Mouse (Mus musculus): ENCODE data around the gene Slc25a34. TPM values are rescaled to one million over a fixed set of nuclear protein-coding genes. Genes with fewer than 3 reads are reported as not detected.

The Slc25a34 gene
- total and polyA plus RNA-seq, 3 experiments: 0.16 TPM; not detected in 2

DNA sequence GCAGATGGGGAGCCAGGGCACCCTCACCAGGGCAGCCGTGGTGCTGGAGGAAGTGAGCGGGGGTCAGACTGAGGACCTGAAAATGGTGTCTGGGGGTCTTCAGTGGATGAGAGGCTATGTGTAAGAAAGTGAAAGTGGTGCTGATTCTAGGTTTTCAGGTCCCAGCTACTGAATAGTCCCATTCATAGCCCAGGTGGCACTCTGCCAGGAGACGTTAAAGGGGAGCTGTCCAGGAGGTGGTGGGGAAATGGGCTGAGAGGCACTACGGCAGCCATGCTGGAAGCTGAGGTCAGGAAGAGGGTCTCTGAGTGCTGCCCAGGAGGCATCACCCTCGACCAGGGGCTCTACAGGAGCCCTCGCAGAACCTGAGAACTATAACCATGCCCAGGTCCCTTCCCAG is 25.6 kb upstream of the Slc25a34 start:
- Histone ChIP-seq H3K9me3 (replicated peaks) (no peaks in the 10 kb centered on the region), H3K4me1 (ENCODE audit: insufficient read depth, low read depth, low read length) (no peaks in the 10 kb centered on the region), H3K27me3 (ENCODE audit: insufficient read depth, low read length) (no peaks in the 10 kb centered on the region), H3K4me3 (ENCODE audit: low read depth, low read length) (no peak overlapping the region), H3K36me3 (replicated peaks) (peaks cover 80% of the 10 kb centered on the region)
- ATAC-seq (ENCODE audit: extremely low read depth, insufficient number of reproducible peaks, low FRiP score, poor library complexity, severe bottlenecking) (no peak), DNase-seq (ENCODE audit: low spot score) (no peak)
- TF ChIP-seq GATA1 (IDR thresholded peaks at IDR 0.05; ENCODE audit: borderline replicate concordance, low read length) (no peak), GATA2 (IDR thresholded peaks at IDR 0.05; ENCODE audit: borderline replicate concordance, low read depth, low read length) (no peak), POLR2AphosphoS5 (IDR thresholded peaks at IDR 0.05; ENCODE audit: insufficient replicate concordance, low read depth, low read length) (no peak), TAL1 (conservative IDR thresholded peaks at IDR 0.05; ENCODE audit: low read depth, low read length) (no peak), CTCF (IDR thresholded peaks at IDR 0.05; ENCODE audit: low read depth, low read length) (no peak)

DNA sequence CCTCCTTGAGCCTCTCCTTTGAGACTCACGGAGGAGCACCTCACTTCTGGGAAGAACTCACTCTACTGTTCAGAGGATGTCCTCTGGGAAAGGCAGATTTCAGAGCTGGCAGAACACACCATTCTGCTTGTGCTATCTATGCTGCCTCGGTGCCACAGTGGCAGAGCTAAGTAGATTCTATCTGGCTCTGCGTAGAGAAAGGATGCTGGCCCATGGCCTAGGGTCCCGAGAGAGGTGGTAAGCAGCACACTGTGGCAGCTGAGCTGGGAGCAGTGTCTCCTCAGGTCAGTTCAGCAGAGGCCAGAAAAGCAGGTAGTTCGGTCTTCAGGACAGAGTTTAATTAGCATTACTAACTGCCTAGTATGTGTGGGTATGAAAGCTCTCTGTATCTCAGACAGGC is 24.6 kb upstream of the Slc25a34 start:
- TF ChIP-seq GATA2 (IDR thresholded peaks at IDR 0.05; ENCODE audit: borderline replicate concordance, low read depth, low read length) (no peak), GATA1 (IDR thresholded peaks at IDR 0.05; ENCODE audit: borderline replicate concordance, low read length) (no peak), TAL1 (conservative IDR thresholded peaks at IDR 0.05; ENCODE audit: low read depth, low read length) (no peak), CTCF (IDR thresholded peaks at IDR 0.05; ENCODE audit: low read depth, low read length) (no peak), POLR2AphosphoS5 (IDR thresholded peaks at IDR 0.05; ENCODE audit: insufficient replicate concordance, low read depth, low read length) (no peak)
- Histone ChIP-seq H3K4me3 (ENCODE audit: low read depth, low read length) (no peak overlapping the region), H3K36me3 (replicated peaks) (peaks cover 79% of the 10 kb centered on the region), H3K4me1 (ENCODE audit: insufficient read depth, low read depth, low read length) (no peaks in the 10 kb centered on the region), H3K27me3 (ENCODE audit: insufficient read depth, low read length) (no peaks in the 10 kb centered on the region), H3K9me3 (replicated peaks) (no peaks in the 10 kb centered on the region)
- ATAC-seq (ENCODE audit: extremely low read depth, insufficient number of reproducible peaks, low FRiP score, poor library complexity, severe bottlenecking) (no peak), DNase-seq (ENCODE audit: low spot score) (no peak)

DNA sequence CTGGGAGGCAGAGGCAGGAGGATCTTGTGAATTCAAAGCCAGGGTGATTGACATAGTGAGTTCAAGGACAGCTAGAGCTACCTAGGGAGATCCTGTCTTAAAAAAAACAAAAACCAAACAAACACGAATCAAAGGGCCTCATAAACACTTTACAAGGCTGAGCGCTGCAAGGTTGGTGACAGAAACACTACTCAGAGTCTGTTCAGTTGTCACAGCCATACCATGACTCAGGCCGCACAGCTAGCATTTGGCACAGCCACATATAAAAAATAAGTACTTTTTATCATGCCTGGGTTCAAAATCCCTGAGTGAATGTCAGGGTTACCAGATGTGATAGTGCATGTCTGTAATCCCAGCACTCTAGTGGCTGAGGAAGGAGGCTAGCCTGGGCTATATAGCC is 23.6 kb upstream of the Slc25a34 start:
- ATAC-seq (ENCODE audit: extremely low read depth, insufficient number of reproducible peaks, low FRiP score, poor library complexity, severe bottlenecking): no peak
- no peaks in the 10 kb centered on the region for H3K9me3 ChIP-seq (replicated peaks)
- no peak for DNase-seq (ENCODE audit: low spot score)
- H3K4me3 ChIP-seq (ENCODE audit: low read depth, low read length): no peak overlapping the region
- no peak for TF ChIP-seq GATA2 (IDR thresholded peaks at IDR 0.05; ENCODE audit: borderline replicate concordance, low read depth, low read length)
- no peak for TF ChIP-seq CTCF (IDR thresholded peaks at IDR 0.05; ENCODE audit: low read depth, low read length)
- peaks cover 80% of the 10 kb centered on the region for H3K36me3 ChIP-seq (replicated peaks)
- no peaks in the 10 kb centered on the region for H3K27me3 ChIP-seq (ENCODE audit: insufficient read depth, low read length)
- peaks cover 6% of the 10 kb centered on the region; the same call in 1 of the 2 replicates for H3K4me1 ChIP-seq (ENCODE audit: insufficient read depth, low read depth, low read length)

DNA sequence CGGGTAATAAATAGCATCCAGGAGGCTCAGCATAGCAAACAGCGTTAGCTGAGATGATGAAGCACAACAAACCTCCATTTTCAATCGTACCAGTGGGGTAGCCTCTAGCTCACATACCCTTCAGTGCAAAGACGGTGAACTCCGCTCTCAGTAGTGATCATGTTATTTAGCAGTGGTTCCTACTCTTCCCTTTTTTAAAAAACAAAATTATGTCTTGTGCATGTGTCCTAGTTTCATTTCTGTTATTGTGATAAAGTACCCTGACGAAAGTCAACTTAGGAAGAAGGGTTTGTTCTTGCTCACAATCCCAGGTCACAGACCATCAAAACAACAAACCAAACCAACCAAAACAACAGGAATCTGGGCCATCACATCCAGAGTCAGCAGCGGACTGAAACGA is 22.4 kb upstream of the Slc25a34 start:
- H3K4me3 ChIP-seq (ENCODE audit: low read depth, low read length): no peak overlapping the region
- DNase-seq (ENCODE audit: low spot score) (no peak), ATAC-seq (ENCODE audit: extremely low read depth, insufficient number of reproducible peaks, low FRiP score, poor library complexity, severe bottlenecking) (no peak)
- peaks cover 7% of the 10 kb centered on the region; the same call in 1 of the 2 replicates for H3K4me1 ChIP-seq (ENCODE audit: insufficient read depth, low read depth, low read length)
- no peaks in the 10 kb centered on the region for H3K27me3 ChIP-seq (ENCODE audit: insufficient read depth, low read length)
- no peak for TF ChIP-seq GATA2 (IDR thresholded peaks at IDR 0.05; ENCODE audit: borderline replicate concordance, low read depth, low read length)
- no peak for TF ChIP-seq TAL1 (conservative IDR thresholded peaks at IDR 0.05; ENCODE audit: low read depth, low read length)
- no peak for TF ChIP-seq GATA1 (IDR thresholded peaks at IDR 0.05; ENCODE audit: borderline replicate concordance, low read length)
- no peak for TF ChIP-seq CTCF (IDR thresholded peaks at IDR 0.05; ENCODE audit: low read depth, low read length)
- no peak for TF ChIP-seq POLR2AphosphoS5 (IDR thresholded peaks at IDR 0.05; ENCODE audit: insufficient replicate concordance, low read depth, low read length)
- H3K36me3 ChIP-seq (replicated peaks): peaks cover 81% of the 10 kb centered on the region
- no peaks in the 10 kb centered on the region for H3K9me3 ChIP-seq (replicated peaks)

DNA sequence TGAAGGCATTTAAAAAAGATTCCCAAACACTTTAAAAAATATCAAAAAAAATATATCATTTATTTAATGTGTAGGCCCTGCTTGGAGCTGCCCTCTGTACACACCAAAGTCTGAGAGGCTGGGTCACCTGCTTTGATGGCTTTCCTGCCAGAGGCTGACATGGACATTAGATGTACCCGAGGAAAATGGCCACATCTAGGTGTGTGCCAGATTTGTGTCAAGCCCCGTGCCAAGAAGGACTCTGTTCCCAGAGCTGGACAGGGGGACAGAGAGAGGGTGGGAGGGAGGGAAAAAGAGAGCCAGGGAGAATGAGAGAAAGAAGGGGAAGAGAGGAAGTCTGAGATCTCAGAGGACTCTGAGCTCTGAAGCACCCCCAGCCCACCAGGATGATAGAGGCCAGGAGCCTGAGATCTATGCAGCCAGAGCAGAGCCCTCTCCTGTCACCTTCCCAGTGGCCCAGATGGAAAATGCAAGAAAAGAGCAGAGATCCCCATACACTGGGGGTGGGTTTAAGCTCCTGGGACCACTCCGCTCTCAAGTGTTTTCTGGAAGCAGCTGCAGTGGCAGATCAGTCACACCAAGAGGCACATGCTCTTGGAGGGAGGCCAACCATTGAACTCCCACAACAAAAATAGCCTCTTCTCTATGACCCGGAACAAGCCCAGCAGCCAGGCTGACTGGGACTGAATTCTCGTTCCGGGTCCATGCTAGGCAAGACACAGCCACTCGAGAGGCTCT is 19.7 kb upstream of the Slc25a34 start:
- H3K4me3 ChIP-seq (ENCODE audit: low read depth, low read length): no peak overlapping the region
- ATAC-seq (ENCODE audit: extremely low read depth, insufficient number of reproducible peaks, low FRiP score, poor library complexity, severe bottlenecking): no peak

DNA sequence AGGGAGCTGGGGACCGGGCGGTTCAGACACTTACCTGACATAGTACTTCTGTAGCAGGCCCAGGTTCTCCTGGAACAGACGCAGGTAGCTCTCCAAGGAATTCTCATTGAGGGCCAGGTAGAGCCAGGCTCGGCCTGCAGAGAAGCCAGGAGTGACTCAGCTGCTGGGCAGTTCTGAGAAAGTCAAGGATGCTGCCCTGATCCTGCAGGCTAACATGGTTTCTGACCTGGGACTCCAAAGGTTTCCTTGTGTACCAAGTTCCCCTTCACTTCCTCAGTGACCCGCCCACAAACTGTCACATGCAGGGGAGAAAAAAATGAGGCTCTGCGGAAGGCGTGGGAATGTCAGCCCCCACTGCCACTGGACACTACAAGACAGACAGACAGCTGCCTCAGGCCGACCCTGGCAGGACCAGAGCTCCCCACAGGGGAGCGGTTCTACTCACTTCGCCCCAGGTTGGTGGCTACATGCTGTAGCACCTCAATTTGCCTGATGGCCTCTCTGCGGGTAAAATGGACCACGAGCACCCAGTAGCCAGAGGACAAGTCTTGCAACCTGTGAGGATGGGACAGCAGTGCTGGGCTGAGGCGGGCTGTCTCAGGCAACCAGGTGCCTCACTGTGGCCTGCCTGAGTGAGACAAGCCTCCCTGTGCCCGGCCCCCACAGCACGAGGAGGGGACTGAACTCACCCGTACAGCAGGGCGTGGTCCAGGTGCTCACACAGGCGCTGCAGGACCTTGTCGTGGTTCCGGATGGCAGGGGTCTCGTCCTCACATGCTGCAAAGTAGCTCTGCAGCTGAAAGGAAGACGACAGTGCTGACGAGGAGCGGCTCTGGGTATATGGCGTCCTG is 18.6 kb upstream of the Slc25a34 start:
- TF ChIP-seq CTCF (IDR thresholded peaks at IDR 0.05; ENCODE audit: low read depth, low read length): no peak
- no peak for TF ChIP-seq GATA1 (IDR thresholded peaks at IDR 0.05; ENCODE audit: borderline replicate concordance, low read length)
- no peak for TF ChIP-seq TAL1 (conservative IDR thresholded peaks at IDR 0.05; ENCODE audit: low read depth, low read length)
- no peak for TF ChIP-seq POLR2AphosphoS5 (IDR thresholded peaks at IDR 0.05; ENCODE audit: insufficient replicate concordance, low read depth, low read length)
- TF ChIP-seq GATA2 (IDR thresholded peaks at IDR 0.05; ENCODE audit: borderline replicate concordance, low read depth, low read length): no peak
- H3K4me1 ChIP-seq (ENCODE audit: insufficient read depth, low read depth, low read length): peaks cover 7% of the 10 kb centered on the region; the same call in 1 of the 2 replicates
- H3K4me3 ChIP-seq (ENCODE audit: low read depth, low read length): no peak overlapping the region
- no peak for ATAC-seq (ENCODE audit: extremely low read depth, insufficient number of reproducible peaks, low FRiP score, poor library complexity, severe bottlenecking)
- no peak for DNase-seq (ENCODE audit: low spot score)
- peaks cover 84% of the 10 kb centered on the region for H3K36me3 ChIP-seq (replicated peaks)
- no peaks in the 10 kb centered on the region for H3K27me3 ChIP-seq (ENCODE audit: insufficient read depth, low read length)
- no peaks in the 10 kb centered on the region for H3K9me3 ChIP-seq (replicated peaks)

More for the DNA sequence above, 19.7 kb upstream of the Slc25a34 start:
- Histone ChIP-seq H3K4me1 (ENCODE audit: insufficient read depth, low read depth, low read length) (peaks cover 7% of the 10 kb centered on the region; the same call in 1 of the 2 replicates), H3K9me3 (replicated peaks) (no peaks in the 10 kb centered on the region), H3K36me3 (replicated peaks) (peaks cover 81% of the 10 kb centered on the region), H3K27me3 (ENCODE audit: insufficient read depth, low read length) (no peaks in the 10 kb centered on the region)
- TF ChIP-seq CTCF (IDR thresholded peaks at IDR 0.05; ENCODE audit: low read depth, low read length) (no peak), TAL1 (conservative IDR thresholded peaks at IDR 0.05; ENCODE audit: low read depth, low read length) (no peak), GATA1 (IDR thresholded peaks at IDR 0.05; ENCODE audit: borderline replicate concordance, low read length) (no peak), POLR2AphosphoS5 (IDR thresholded peaks at IDR 0.05; ENCODE audit: insufficient replicate concordance, low read depth, low read length) (no peak), GATA2 (IDR thresholded peaks at IDR 0.05; ENCODE audit: borderline replicate concordance, low read depth, low read length) (no peak)
- DNase-seq (ENCODE audit: low spot score): no peak
